Mouse (Mus musculus) midbrain, postnatal 0 days (tissue): ENCODE results near the gene Stk24. TPM values are rescaled to one million over a fixed set of nuclear protein-coding genes. Genes with fewer than 3 reads are reported as not detected.

Experiments used
- ATAC-seq: fragments of 200-750 bp; cut with Nextera tagmentation; 2 replicates; pipeline ENCODE4 v1.8.0; 2017; ENCODE audit warnings: moderate number of reproducible peaks, mild to moderate bottlenecking, moderate TSS enrichment, moderate library complexity; ENCODE audit not compliant: low FRiP score
- DNase-seq: peaks from one replicate; pipeline ENCODE4 v3.0.0-alpha.2; 2015; ENCODE audit warnings: low spot score
- H3K27ac ChIP-seq: fragments of 300-500 bp; sonication (generic); 2 replicates; pipeline ENCODE4 v1.5.1; 2014; ENCODE audit warnings: low read depth, mild to moderate bottlenecking, low read length, mixed read lengths
- H3K27me3 ChIP-seq: fragments of 300-500 bp; sonication (generic); 2 replicates; pipeline ENCODE4 v1.6.1; 2014; ENCODE audit warnings: low read length, control low read depth, mixed read lengths; ENCODE audit not compliant: insufficient read depth
- H3K36me3 ChIP-seq: fragments of 300-500 bp; sonication (generic); 2 replicates; pipeline ENCODE4 v1.6.1; 2014; ENCODE audit warnings: low read length, control low read depth, mixed read lengths; ENCODE audit not compliant: insufficient read depth
- H3K4me1 ChIP-seq: fragments of 300-500 bp; sonication (generic); 2 replicates; pipeline ENCODE4 v1.6.1; 2014; ENCODE audit warnings: mild to moderate bottlenecking, control low read depth, antibody characterized with exemption, low read length, mixed read lengths; ENCODE audit not compliant: insufficient read depth
- H3K4me2 ChIP-seq: fragments of 300-500 bp; sonication (generic); 2 replicates; pipeline ENCODE4 v1.6.1; 2014; ENCODE audit warnings: low read depth, mild to moderate bottlenecking, low read length, mixed read lengths; ENCODE audit not compliant: poor library complexity, severe bottlenecking
- H3K4me3 ChIP-seq: fragments of 300-500 bp; sonication (generic); 2 replicates; pipeline ENCODE4 v1.5.1; 2014; ENCODE audit warnings: low read depth, mild to moderate bottlenecking, low read length, moderate library complexity
- H3K9ac ChIP-seq: fragments of 300-500 bp; sonication (generic); replicated peaks from 2 replicates; pipeline ENCODE4 v1.6.1; 2014; ENCODE audit warnings: mild to moderate bottlenecking, low read length, moderate library complexity, mixed read lengths; ENCODE audit not compliant: poor library complexity, severe bottlenecking
- H3K9me3 ChIP-seq: fragments of 300-500 bp; sonication (generic); 2 replicates; pipeline ENCODE4 v1.6.1; 2016; ENCODE audit warnings: low read length, control low read depth
- CTCF ChIP-seq: IDR thresholded peaks from 2 replicates; pipeline ENCODE4 v1.5.1; 2016; ENCODE audit warnings: antibody characterized with exemption, mild to moderate bottlenecking
- WGBS: fragments of 180-500 bp; shearing (Covaris S2); extraction: QIAGEN DNeasy Blood & Tissue Kit; methylation state at CpG from one replicate; pipeline ENCODE4 v1.1.7; 2014; 5-methylcytosine and 5-hydroxymethylcytosine counted together
- polyA plus RNA-seq: library from polyadenylated mRNA; unstranded; fragments of >200 nt; fragmentation: Nextera tagmentation; extraction: Ambion mirVana; gene quantifications from 2 replicates; pipeline ENCODE4 v1.2.1, GENCODE M21; 2015
- total RNA-seq: library from RNA; depleted of rRNA; stranded (reverse); fragments of >200 nt; gene quantifications from 2 replicates; pipeline ENCODE4 v1.2.3, GENCODE M21; 2014

Stk24 gene
- total and polyA plus RNA-seq, 2 experiments from 2014 or later: 12.8 to 19.5 TPM

GRCm38 (mm10) chr14:121328878-121329277 lies 50.9 kb downstream of the Stk24 start:
- Histone ChIP-seq H3K9ac (no peak overlapping the region), H3K4me1 (no peaks in the 10 kb centered on the region), H3K27me3 (no peaks in the 10 kb centered on the region), H3K27ac (no peak overlapping the region), H3K4me3 (no peak overlapping the region), H3K4me2 (no peak overlapping the region), H3K9me3 (no peaks in the 10 kb centered on the region), H3K36me3 (no peaks in the 10 kb centered on the region)
- no peak for ATAC-seq
- no peak for TF ChIP-seq CTCF
- no peak for DNase-seq
- 79% methylated on average over 5 of the region's 5 CpGs for WGBS

- ATAC-seq (no peak), DNase-seq (no peak)
- no peak for TF ChIP-seq CTCF
- Histone ChIP-seq H3K27me3 (no peaks in the 10 kb centered on the region), H3K4me2 (no peak overlapping the region), H3K9me3 (no peaks in the 10 kb centered on the region), H3K4me3 (no peak overlapping the region), H3K4me1 (no peaks in the 10 kb centered on the region), H3K9ac (no peak overlapping the region), H3K36me3 (no peaks in the 10 kb centered on the region), H3K27ac (no peak overlapping the region)
- 64% methylated on average over 2 of the region's 2 CpGs for WGBS
Observed at GRCm38 (mm10) chr14:121326432-121326831, 53.4 kb downstream of the Stk24 start.

GRCm38 (mm10) chr14:121324521-121325330 lies 55.1 kb downstream of the Stk24 start:
- no peaks in the 10 kb centered on the region for H3K9me3 ChIP-seq
- H3K4me2 ChIP-seq: no peak overlapping the region
- no peak overlapping the region for H3K4me3 ChIP-seq
- H3K27me3 ChIP-seq: no peaks in the 10 kb centered on the region
- DNase-seq (no peak), ATAC-seq (no peak)
- H3K4me1 ChIP-seq: no peaks in the 10 kb centered on the region
- no peak overlapping the region for H3K27ac ChIP-seq
- no peaks in the 10 kb centered on the region for H3K36me3 ChIP-seq
- H3K9ac ChIP-seq: no peak overlapping the region
- 93% methylated on average over 17 of the region's 17 CpGs for WGBS
- no peak for TF ChIP-seq CTCF

GRCm38 (mm10) chr14:121322641-121323040 lies 57.2 kb downstream of the Stk24 start:
- 82% methylated on average over 7 of the region's 7 CpGs for WGBS
- DNase-seq: no peak

GRCm38 (mm10) chr14:121322150-121322549 lies 57.7 kb downstream of the Stk24 start:
- DNase-seq (no peak), ATAC-seq (no peak)
- Histone ChIP-seq H3K4me2 (no peak overlapping the region), H3K27me3 (no peaks in the 10 kb centered on the region), H3K4me3 (no peak overlapping the region), H3K27ac (no peak overlapping the region), H3K4me1 (no peaks in the 10 kb centered on the region), H3K9ac (no peak overlapping the region), H3K36me3 (no peaks in the 10 kb centered on the region), H3K9me3 (no peaks in the 10 kb centered on the region)
- TF ChIP-seq CTCF: no peak
- WGBS: 93% methylated on average over 5 of the region's 5 CpGs

More at GRCm38 (mm10) chr14:121322641-121323040, 57.2 kb downstream of the Stk24 start:
- Histone ChIP-seq H3K27ac (no peak overlapping the region), H3K36me3 (no peaks in the 10 kb centered on the region), H3K4me3 (no peak overlapping the region), H3K9me3 (no peaks in the 10 kb centered on the region), H3K4me2 (no peak overlapping the region), H3K4me1 (no peaks in the 10 kb centered on the region), H3K27me3 (no peaks in the 10 kb centered on the region), H3K9ac (no peak overlapping the region)
- no peak for TF ChIP-seq CTCF
- ATAC-seq: no peak

- Histone ChIP-seq H3K4me2 (no peak overlapping the region), H3K4me1 (peaks cover 7% of the 10 kb centered on the region; the same call in 1 of the 2 replicates), H3K9me3 (no peaks in the 10 kb centered on the region), H3K27me3 (no peaks in the 10 kb centered on the region), H3K9ac (no peak overlapping the region), H3K36me3 (no peaks in the 10 kb centered on the region), H3K27ac (no peak overlapping the region), H3K4me3 (no peak overlapping the region)
- ATAC-seq (no peak), DNase-seq (no peak)
- TF ChIP-seq CTCF: no peak
- WGBS: 90% methylated on average over 5 of the region's 5 CpGs
Observed at GRCm38 (mm10) chr14:121318382-121318781, 61.4 kb downstream of the Stk24 start.
